Mouse (Mus musculus) stomach, embryonic 14.5 days (tissue): ENCODE results near the gene Nr3c2. TPM values are rescaled to one million over a fixed set of nuclear protein-coding genes. Genes with fewer than 3 reads are reported as not detected.

ENCODE experiments used
- ATAC-seq: fragments of 200-750 bp; cut with Nextera tagmentation; 2 replicates; pipeline ENCODE4 v1.8.0; 2017; ENCODE audit warnings: low read depth, moderate TSS enrichment; ENCODE audit not compliant: insufficient number of reproducible peaks, insufficient read depth, low FRiP score
- H3K27ac ChIP-seq: fragments of 300-500 bp; sonication (generic); 2 replicates; pipeline ENCODE4 v1.5.1; 2014; ENCODE audit warnings: mild to moderate bottlenecking, low read length, moderate library complexity, mixed read lengths
- H3K27me3 ChIP-seq: fragments of 300-500 bp; sonication (generic); 2 replicates; pipeline ENCODE4 v1.6.1; 2014; ENCODE audit warnings: low read length, control low read depth, mixed read lengths; ENCODE audit not compliant: control insufficient read depth, insufficient read depth
- H3K36me3 ChIP-seq: fragments of 300-500 bp; sonication (generic); 2 replicates; pipeline ENCODE4 v1.6.1; 2014; ENCODE audit warnings: mild to moderate bottlenecking, control low read depth, low read length, moderate library complexity, mixed read lengths; ENCODE audit not compliant: control insufficient read depth, insufficient read depth
- H3K4me1 ChIP-seq: fragments of 300-500 bp; sonication (generic); 2 replicates; pipeline ENCODE4 v1.6.1; 2014; ENCODE audit warnings: low read length, control low read depth, mixed read lengths; ENCODE audit not compliant: control insufficient read depth, insufficient read depth
- H3K4me2 ChIP-seq: fragments of 300-500 bp; sonication (generic); replicated peaks from 2 replicates; pipeline ENCODE4 v1.6.1; 2014; ENCODE audit warnings: low read depth, low read length, control low read depth
- H3K4me3 ChIP-seq: fragments of 300-500 bp; sonication (generic); 2 replicates; pipeline ENCODE4 v1.5.1; 2014; ENCODE audit warnings: low read depth, low read length, control low read depth
- H3K9ac ChIP-seq: fragments of 300-500 bp; sonication (generic); replicated peaks from 2 replicates; pipeline ENCODE4 v1.6.1; 2014; ENCODE audit warnings: low read depth, mild to moderate bottlenecking, control low read depth, low read length, moderate library complexity, mixed read lengths
- H3K9me3 ChIP-seq: fragments of 300-500 bp; sonication (generic); 2 replicates; pipeline ENCODE4 v1.6.1; 2016; ENCODE audit warnings: low read depth, low read length, control low read depth; ENCODE audit not compliant: control insufficient read depth
- WGBS: fragments of 180-500 bp; shearing (Covaris S2); extraction: QIAGEN DNeasy Blood & Tissue Kit; methylation state at CpG from one replicate; pipeline ENCODE4 v1.1.7; 2014; 5-methylcytosine and 5-hydroxymethylcytosine counted together
- polyA plus RNA-seq: library from polyadenylated mRNA; unstranded; fragments of >200 nt; fragmentation: Nextera tagmentation; extraction: Ambion mirVana; gene quantifications from 2 replicates; pipeline ENCODE4 v1.2.1, GENCODE M21; 2014

Gene Nr3c2
- polyA plus RNA-seq, 1 experiment from 2014 or later = 2.9 TPM

- no peak for ATAC-seq
- Histone ChIP-seq H3K36me3 (no peaks in the 10 kb centered on the region), H3K4me1 (no peaks in the 10 kb centered on the region), H3K27ac (no peak overlapping the region), H3K9ac (no peak overlapping the region), H3K4me3 (no peak overlapping the region), H3K27me3 (no peaks in the 10 kb centered on the region), H3K4me2 (no peak overlapping the region), H3K9me3 (no peaks in the 10 kb centered on the region)
- WGBS = 77% methylated on average over 3 of the region's 3 CpGs
These were observed 385.2 kb downstream of the Nr3c2 start for GRCm38 (mm10) chr8:77284473-77284872.

GRCm38 (mm10) chr8:77288065-77288464 is 388.8 kb downstream of the Nr3c2 start:
- Histone ChIP-seq H3K9me3 (no peaks in the 10 kb centered on the region), H3K4me2 (no peak overlapping the region), H3K27ac (no peak overlapping the region), H3K9ac (no peak overlapping the region), H3K27me3 (no peaks in the 10 kb centered on the region), H3K36me3 (no peaks in the 10 kb centered on the region), H3K4me3 (no peak overlapping the region), H3K4me1 (no peaks in the 10 kb centered on the region)
- 63% methylated on average over 3 of the region's 3 CpGs for WGBS
- ATAC-seq = no peak

- no peaks in the 10 kb centered on the region for H3K27me3 ChIP-seq
- H3K4me1 ChIP-seq = no peaks in the 10 kb centered on the region
- H3K27ac ChIP-seq = no peak overlapping the region
- no peak overlapping the region for H3K4me2 ChIP-seq
- whole genome bisulfite sequencing = 94% methylated on average over 12 of the region's 12 CpGs
- no peaks in the 10 kb centered on the region for H3K36me3 ChIP-seq
- no peaks in the 10 kb centered on the region for H3K9me3 ChIP-seq
- H3K4me3 ChIP-seq = no peak overlapping the region
- no peak for ATAC-seq
- H3K9ac ChIP-seq = no peak overlapping the region
These were observed 389.2 kb downstream of the Nr3c2 start for GRCm38 (mm10) chr8:77288492-77288891.

DNA sequence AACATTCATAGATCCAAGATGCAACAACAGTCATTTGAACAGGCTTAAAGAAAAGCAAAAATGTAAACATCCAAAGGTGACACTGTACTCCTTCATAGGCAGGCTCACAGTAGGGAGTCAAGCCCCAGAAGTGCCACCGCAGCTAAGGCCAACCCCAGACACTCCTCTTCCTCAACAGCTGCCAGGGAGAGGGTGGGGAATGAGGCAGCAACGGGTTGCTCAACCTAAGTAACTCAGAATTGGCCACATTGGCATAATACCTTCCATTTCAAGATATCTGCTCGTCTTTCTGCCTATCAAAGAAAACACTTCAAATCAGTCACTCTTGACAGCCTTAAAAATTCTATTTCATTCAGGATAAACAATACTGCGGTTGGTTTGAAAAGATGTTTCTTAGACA is 392.9 kb downstream of the Nr3c2 start:
- 66% methylated on average over 4 of the region's 4 CpGs for WGBS
- no peak overlapping the region for H3K27ac ChIP-seq
- H3K9ac ChIP-seq = no peak overlapping the region
- H3K27me3 ChIP-seq = no peaks in the 10 kb centered on the region
- no peak overlapping the region for H3K4me3 ChIP-seq
- no peak overlapping the region for H3K4me2 ChIP-seq
- 0 out of 2 replicates have a peak, but pooled peaks cover 4% of the 10 kb centered on the region for H3K36me3 ChIP-seq
- peaks cover 7% of the 10 kb centered on the region; the same call in 1 of the 2 replicates for H3K9me3 ChIP-seq
- H3K4me1 ChIP-seq = no peaks in the 10 kb centered on the region
- no peak for ATAC-seq

DNA sequence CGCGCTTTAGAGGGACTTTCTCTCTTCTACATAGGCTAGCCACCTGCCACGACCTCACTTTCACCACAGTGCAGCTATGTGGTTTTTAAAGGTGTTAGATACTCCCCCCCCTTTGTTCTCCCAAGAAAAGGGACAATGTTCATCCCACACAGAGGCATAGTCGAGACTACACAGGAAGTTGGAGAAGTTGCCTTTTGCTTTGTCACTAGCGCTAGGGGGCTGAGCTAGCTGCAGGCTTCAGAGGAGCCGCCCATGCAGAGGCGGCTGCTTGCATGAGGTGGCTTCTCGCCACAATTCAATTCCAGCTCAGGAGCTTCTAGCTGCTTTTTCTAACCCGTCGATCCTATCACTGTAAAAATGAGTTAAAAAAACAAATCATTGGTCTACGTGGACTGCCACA is 393.4 kb downstream of the Nr3c2 start:
- Histone ChIP-seq H3K27ac (no peak overlapping the region), H3K27me3 (no peaks in the 10 kb centered on the region), H3K9me3 (peaks cover 7% of the 10 kb centered on the region; the same call in 1 of the 2 replicates), H3K4me2 (no peak overlapping the region), H3K4me3 (no peak overlapping the region), H3K4me1 (no peaks in the 10 kb centered on the region), H3K9ac (no peak overlapping the region), H3K36me3 (0 out of 2 replicates have a peak, but pooled peaks cover 4% of the 10 kb centered on the region)
- no peak for ATAC-seq
- WGBS = 86% methylated on average over 11 of the region's 11 CpGs

DNA sequence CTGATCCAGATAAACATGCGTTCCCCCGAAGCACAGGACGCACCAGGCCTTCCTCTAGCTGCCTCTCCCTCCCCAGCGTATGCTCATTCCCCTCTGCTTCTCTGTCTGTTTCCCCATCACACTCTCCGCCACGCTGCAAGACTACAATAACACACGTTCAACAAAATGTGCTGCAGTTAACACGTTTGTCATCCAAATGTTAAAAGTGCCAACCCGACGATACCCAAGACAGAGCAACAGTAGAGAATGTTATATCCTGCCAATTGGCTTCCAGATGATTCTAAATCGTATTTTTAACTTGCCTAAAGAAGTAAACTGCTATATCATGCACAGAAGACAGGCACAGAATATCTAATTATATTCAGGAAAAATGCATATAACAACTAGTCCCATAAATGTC is 395.4 kb downstream of the Nr3c2 start:
- ATAC-seq = no peak
- Histone ChIP-seq H3K27ac (no peak overlapping the region), H3K36me3 (0 out of 2 replicates have a peak, but pooled peaks cover 4% of the 10 kb centered on the region), H3K9ac (no peak overlapping the region), H3K9me3 (peaks cover 7% of the 10 kb centered on the region; the same call in 1 of the 2 replicates), H3K4me1 (no peaks in the 10 kb centered on the region), H3K27me3 (no peaks in the 10 kb centered on the region), H3K4me2 (no peak overlapping the region), H3K4me3 (no peak overlapping the region)
- WGBS = 91% methylated on average over 11 of the region's 11 CpGs
